Mouse (Mus musculus): ENCODE results near the gene Zfp607b. TPM values are rescaled to one million over a fixed set of nuclear protein-coding genes. Genes with fewer than 3 reads are reported as not detected.

Zfp607b gene
- polyA plus RNA-seq, 1 experiment from 2014 or later, result 1.1 TPM

GRCm38 (mm10) chr7:27656600-27656999 is 32.5 kb upstream of the Zfp607b start:
- ATAC-seq (no peak), DNase-seq (ENCODE audit: low read depth, low spot score) (no peak)
- ChIA-PET POLR2A (no interaction called here), CTCF (no interaction called here)
- TF ChIP-seq CTCF (IDR thresholded peaks at IDR 0.05), result no peak
- in situ Hi-C loops (cut with MboI; ENCODE audit: low pct_unique_long_range_greater_than_20kb), result loop anchor here (10.0 kb wide), 1 partner anchor 68 kb away; no protein-coding TSS in a partner anchor
- H3K27me3 ChIP-seq, result peaks cover 11% of the 10 kb centered on the region

- ATAC-seq (no peak), DNase-seq (ENCODE audit: low read depth, low spot score) (no peak)
- CTCF ChIA-PET, result no interaction called here
- POLR2A ChIA-PET, result interaction anchor here (0.7 kb wide), 1 partner anchor 9 kb away, joined by 4 read pairs; no protein-coding TSS in a partner anchor
- in situ Hi-C loops (cut with MboI; ENCODE audit: low pct_unique_long_range_greater_than_20kb), result loop anchor here (10.0 kb wide), 1 partner anchor 67 kb away; no protein-coding TSS in a partner anchor
- no peak for TF ChIP-seq CTCF (IDR thresholded peaks at IDR 0.05)
- peaks cover 11% of the 10 kb centered on the region for H3K27me3 ChIP-seq
Measured at GRCm38 (mm10) chr7:27657824-27658395, 31.2 kb upstream of the Zfp607b start.

GRCm38 (mm10) chr7:27658712-27659663 is 30.2 kb upstream of the Zfp607b start:
- H3K27me3 ChIP-seq, result peaks cover 10% of the 10 kb centered on the region
- DNase-seq (ENCODE audit: low read depth, low spot score) (no peak), ATAC-seq (no peak)
- POLR2A ChIA-PET, result no interaction called here
- no peak for TF ChIP-seq CTCF (IDR thresholded peaks at IDR 0.05)
- CTCF ChIA-PET, result no interaction called here
- in situ Hi-C loops (cut with MboI; ENCODE audit: low pct_unique_long_range_greater_than_20kb), result loop anchor here (10.0 kb wide), 1 partner anchor 66 kb away; no protein-coding TSS in a partner anchor

GRCm38 (mm10) chr7:27662038-27662437 is 27.1 kb upstream of the Zfp607b start:
- no peaks in the 10 kb centered on the region for H3K27me3 ChIP-seq
- TF ChIP-seq CTCF (IDR thresholded peaks at IDR 0.05), result no peak
- DNase-seq (ENCODE audit: low read depth, low spot score), result no peak
- POLR2A ChIA-PET, result no interaction called here
- ATAC-seq, result no peak
- CTCF ChIA-PET, result no interaction called here
- in situ Hi-C loops (cut with MboI; ENCODE audit: low pct_unique_long_range_greater_than_20kb), result no loop called here

GRCm38 (mm10) chr7:27673064-27673574 is 16.0 kb upstream of the Zfp607b start:
- H3K27me3 ChIP-seq, result no peaks in the 10 kb centered on the region
- in situ Hi-C loops (cut with MboI; ENCODE audit: low pct_unique_long_range_greater_than_20kb), result no loop called here
- POLR2A ChIA-PET, result interaction anchor here (2.3 kb wide), 1 partner anchor 8 kb away, joined by 8 read pairs; no protein-coding TSS in a partner anchor
- CTCF ChIA-PET, result no interaction called here
- DNase-seq (ENCODE audit: low read depth, low spot score) (no peak), ATAC-seq (no peak)
- TF ChIP-seq CTCF (IDR thresholded peaks at IDR 0.05), result no peak

GRCm38 (mm10) chr7:27673575-27674131 is 15.5 kb upstream of the Zfp607b start:
- DNase-seq (ENCODE audit: low read depth, low spot score) (no peak), ATAC-seq (no peak)
- in situ Hi-C loops (cut with MboI; ENCODE audit: low pct_unique_long_range_greater_than_20kb), result no loop called here
- CTCF ChIA-PET, result no interaction called here
- no peak for TF ChIP-seq CTCF (IDR thresholded peaks at IDR 0.05)
- H3K27me3 ChIP-seq, result no peaks in the 10 kb centered on the region
- POLR2A ChIA-PET, result interaction anchor here (2.3 kb wide), 1 partner anchor 8 kb away, joined by 8 read pairs; no protein-coding TSS in a partner anchor

- peak; percentile 67 for ATAC-seq
- POLR2A ChIA-PET, result interaction anchor here (2.3 kb wide), 1 partner anchor 9 kb away, joined by 8 read pairs; no protein-coding TSS in a partner anchor
- H3K27me3 ChIP-seq, result no peaks in the 10 kb centered on the region
- DNase-seq (ENCODE audit: low read depth, low spot score), result no peak
- CTCF ChIA-PET, result interaction anchor here (0.8 kb wide), 1 partner anchor 19 kb away, joined by 3 read pairs; no protein-coding TSS in a partner anchor
- in situ Hi-C loops (cut with MboI; ENCODE audit: low pct_unique_long_range_greater_than_20kb), result no loop called here
- no peak for TF ChIP-seq CTCF (IDR thresholded peaks at IDR 0.05)
Measured at GRCm38 (mm10) chr7:27674195-27674521, 15.0 kb upstream of the Zfp607b start.

GRCm38 (mm10) chr7:27674522-27675221 is 14.5 kb upstream of the Zfp607b start, which contains the start of gene Map3k10:
TSS of gene Map3k10 (minus strand) at chr7:27674598.
- in situ Hi-C loops (cut with MboI; ENCODE audit: low pct_unique_long_range_greater_than_20kb), result no loop called here
- TF ChIP-seq CTCF (IDR thresholded peaks at IDR 0.05), result no peak
- no peaks in the 10 kb centered on the region for H3K27me3 ChIP-seq
- DNase-seq (ENCODE audit: low read depth, low spot score), result peak; percentile 84
- ChIA-PET POLR2A (interaction anchor here (0.7 to 2.3 kb wide), 2 partner anchors 9 to 81 kb away, joined by 3 to 8 read pairs; no protein-coding TSS in a partner anchor), CTCF (interaction anchor here (0.8 kb wide), 1 partner anchor 20 kb away, joined by 3 read pairs; no protein-coding TSS in a partner anchor)
- ATAC-seq, result peak; percentile 93

- ChIA-PET POLR2A (interaction anchor here (0.7 to 2.3 kb wide), 2 partner anchors 10 to 82 kb away, joined by 3 to 8 read pairs; no protein-coding TSS in a partner anchor), CTCF (no interaction called here)
- DNase-seq (ENCODE audit: low read depth, low spot score) (no peak), ATAC-seq (no peak)
- no peak for TF ChIP-seq CTCF (IDR thresholded peaks at IDR 0.05)
- H3K27me3 ChIP-seq, result no peaks in the 10 kb centered on the region
- in situ Hi-C loops (cut with MboI; ENCODE audit: low pct_unique_long_range_greater_than_20kb), result no loop called here
Measured at GRCm38 (mm10) chr7:27675222-27675612, 13.9 kb upstream of the Zfp607b start.

- no peak for ATAC-seq
- TF ChIP-seq CTCF (IDR thresholded peaks at IDR 0.05), result no peak
- CTCF ChIA-PET, result no interaction called here
- in situ Hi-C loops (cut with MboI; ENCODE audit: low pct_unique_long_range_greater_than_20kb), result loop anchor here (5.0 kb wide), 1 partner anchor 89 kb away; no protein-coding TSS in a partner anchor
- POLR2A ChIA-PET, result interaction anchor here (0.7 kb wide), 1 partner anchor 76 kb away, joined by 4 read pairs; no protein-coding TSS in a partner anchor
- DNase-seq (ENCODE audit: low read depth, low spot score), result no peak
- H3K27me3 ChIP-seq, result no peaks in the 10 kb centered on the region
Measured at GRCm38 (mm10) chr7:27683218-27683617, 5.9 kb upstream of the Zfp607b start.

Data from Patski (cell line).